Mouse (Mus musculus) sigmoid colon, adult 10 weeks (tissue): ENCODE data around the gene Gng11. TPM values are rescaled to one million over a fixed set of nuclear protein-coding genes. Genes with fewer than 3 reads are reported as not detected.

Experiments used
- polyA plus RNA-seq: library from polyadenylated mRNA; stranded (reverse); fragments of 350-450 nt; fragmentation: Illumina TruSeq; extraction: RNeasy Lipid Tissue Mini Kit (QIAGEN cat#74804); gene quantifications from one replicate; pipeline ENCODE4 v1.2.3, GENCODE M21; 2014; ENCODE audit warnings: low read depth, low replicate concordance

Gene Gng11
- 97.1 TPM for polyA plus RNA-seq

GRCm38 (mm10) chr6:4003890-4004306 is at the start of gene Gng11:
Gene Gng11, plus strand, starts transcription at chr6:4003904.

GRCm38 (mm10) chr6:3988750-3989149 is 15.0 kb upstream of the Gng11 start, which contains the start of gene Tfpi2:
Gene Tfpi2, minus strand, starts transcription at chr6:3988919.

GRCm38 (mm10) chr6:3993492-3993891 is 10.2 kb upstream of the Gng11 start, which contains the start of gene Gngt1:
Gene Gngt1, plus strand, starts transcription at chr6:3993792.

Other genes starting within 250 kb of the Gng11 start
- not detected for gene Calcr, start 239.2 kb upstream of the Gng11 start, polyA plus RNA-seq
- gene Tfpi2, start 15.0 kb upstream of the Gng11 start, polyA plus RNA-seq, result 35.1 TPM
- not detected for gene Gngt1, start 10.1 kb upstream of the Gng11 start, polyA plus RNA-seq
- gene Bet1, start 83.1 kb downstream of the Gng11 start, polyA plus RNA-seq, result 188 TPM